Comparison of ENCODE assay signal across 9 mouse cellular contexts in the genomic region with DNA sequence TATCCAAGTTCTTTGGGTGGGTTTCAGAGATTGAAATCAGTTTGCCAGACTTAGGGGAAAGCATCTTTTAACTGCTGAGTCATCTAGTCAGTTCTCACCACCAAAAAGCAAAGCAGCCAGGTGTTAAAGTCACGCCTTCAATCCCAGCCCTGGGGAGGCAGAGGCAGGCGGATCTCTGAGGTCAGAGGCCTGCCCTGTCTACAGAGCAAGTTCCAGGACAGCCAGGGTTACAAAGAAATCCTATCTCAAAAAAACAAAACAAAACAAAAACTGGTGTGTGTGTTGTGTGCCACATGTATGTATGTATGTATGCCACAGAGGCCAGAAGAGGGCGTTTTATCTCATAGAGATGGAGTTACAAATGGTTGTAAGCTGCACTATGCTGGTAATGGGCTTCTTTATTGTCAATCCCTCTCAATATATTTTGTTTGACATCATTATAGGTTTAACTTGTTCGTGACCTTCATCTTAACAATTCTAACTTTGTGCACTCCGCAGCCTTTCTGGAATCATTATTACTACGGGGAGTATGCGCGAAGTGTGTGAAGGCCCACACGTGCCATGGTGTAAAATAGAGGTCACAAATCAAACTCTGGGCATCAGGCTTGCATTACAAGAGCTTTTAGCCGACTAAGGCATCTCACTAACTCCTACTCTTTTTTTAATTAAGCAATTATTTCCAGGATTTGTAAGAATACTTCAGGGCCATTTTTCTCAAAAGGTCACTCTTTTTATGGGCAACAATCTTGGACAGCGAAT. TPM values are rescaled to one million over a fixed set of nuclear protein-coding genes. Genes with fewer than 3 reads are reported as not detected.
A peak's percentile ranks its signal among the peaks of the same experiment; 100 is the strongest.
DNase-seq lines count a peak whose midpoint lies in the region; ATAC-seq and TF ChIP-seq lines count a peak whose summit lies in the region.
"Had no signal": no experiment of that assay in that cellular context is flagged by ENCODE, and none has a peak within 500 bp of the region (broad histone marks: within the 10 kb centered on the region; RNA-seq: fewer than 3 reads in every experiment).

No protein-coding gene starts in this region.

- TF ChIP-seq EP300 in lung, postnatal 0 days (IDR thresholded peaks at IDR 0.05) = no peak

- no peaks in the 10 kb centered on the region for H3K4me1 ChIP-seq in lung, postnatal 0 days (ENCODE audit: insufficient read depth, low read depth, low read length)
- H3K4me1 ChIP-seq in forebrain, embryonic 16.5 days (replicated peaks; ENCODE audit: control insufficient read depth, insufficient read depth, low read length) = peaks cover 11% of the 10 kb centered on the region
- H3K4me1 ChIP-seq in liver, embryonic 13.5 days (replicated peaks) = peaks cover 23% of the 10 kb centered on the region
- peaks cover 6% of the 10 kb centered on the region; the same call in 1 of the 2 replicates for H3K4me1 ChIP-seq in stomach, embryonic 16.5 days (ENCODE audit: control insufficient read depth, insufficient read depth, low read length)

- 57% methylated on average over 11 of the region's 11 CpGs for WGBS in lung, postnatal 0 days
- 54% methylated on average over 11 of the region's 11 CpGs for WGBS in forebrain, embryonic 16.5 days
- WGBS in liver, embryonic 13.5 days (ENCODE audit: insufficient replicate concordance) = 52% methylated on average over 11 of the region's 11 CpGs
- 54% methylated on average over 11 of the region's 11 CpGs for WGBS in stomach, embryonic 16.5 days

- H3K36me3 ChIP-seq in lung, postnatal 0 days (ENCODE audit: insufficient read depth, low read length) = no peaks in the 10 kb centered on the region
- no peaks in the 10 kb centered on the region; the same call in 1 of the 2 replicates for H3K36me3 ChIP-seq in forebrain, embryonic 16.5 days (ENCODE audit: control insufficient read depth, insufficient read depth)
- H3K36me3 ChIP-seq in liver, embryonic 13.5 days = peaks cover 18% of the 10 kb centered on the region
- no peaks in the 10 kb centered on the region for H3K36me3 ChIP-seq in stomach, embryonic 16.5 days (ENCODE audit: control insufficient read depth, insufficient read depth, low read length)

- 0 out of 2 replicates have a peak, but pooled peaks have one; percentile 16 for TF ChIP-seq CTCF in lung, postnatal 0 days (IDR thresholded peaks at IDR 0.05)

- DNase-seq in cerebellum, adult 11-12 months = peak; percentile 8
- no peak for DNase-seq in cerebellum, adult 8-10 months
- DNase-seq in lung, postnatal 0 days (ENCODE audit: low spot score) = peak; percentile 10
- DNase-seq in lung, adult 18-20 months = no peak
- peak; percentile 1 for DNase-seq in liver, embryonic 13.5 days
- no peak for DNase-seq in gastrocnemius, postnatal 10 days

- H3K27me3 ChIP-seq in lung, postnatal 0 days (replicated peaks; ENCODE audit: insufficient read depth, low read length) = no peaks in the 10 kb centered on the region
- no peaks in the 10 kb centered on the region for H3K27me3 ChIP-seq in forebrain, embryonic 16.5 days (replicated peaks; ENCODE audit: control insufficient read depth, insufficient read depth, low read length)
- H3K27me3 ChIP-seq in liver, embryonic 13.5 days = no peaks in the 10 kb centered on the region
- H3K27me3 ChIP-seq in stomach, embryonic 16.5 days (ENCODE audit: control insufficient read depth, insufficient read depth, low read length) = no peaks in the 10 kb centered on the region
- H3K27me3 ChIP-seq: Patski had no signal

- peak overlapping the region; percentile 93 for H3K4me3 ChIP-seq in lung, postnatal 0 days (ENCODE audit: low read depth, low read length)
- H3K4me3 ChIP-seq in forebrain, embryonic 16.5 days (replicated peaks; ENCODE audit: low read length) = peak overlapping the region; percentile 86
- peak overlapping the region; percentile 93 for H3K4me3 ChIP-seq in liver, embryonic 13.5 days (replicated peaks)
- H3K4me3 ChIP-seq in stomach, embryonic 16.5 days (replicated peaks; ENCODE audit: low read length) = peak overlapping the region; percentile 80

- H3K9ac ChIP-seq in lung, postnatal 0 days (replicated peaks; ENCODE audit: low read depth) = peak overlapping the region; percentile 47
- peak overlapping the region; percentile 56 for H3K9ac ChIP-seq in forebrain, embryonic 16.5 days (replicated peaks; ENCODE audit: low read depth, low read length)
- H3K9ac ChIP-seq in liver, embryonic 13.5 days = peak overlapping the region; percentile 82
- peak overlapping the region; percentile 76 for H3K9ac ChIP-seq in stomach, embryonic 16.5 days (ENCODE audit: low read length)

- no peaks in the 10 kb centered on the region for H3K9me3 ChIP-seq in lung, postnatal 0 days (ENCODE audit: low read length)
- no peaks in the 10 kb centered on the region for H3K9me3 ChIP-seq in forebrain, embryonic 16.5 days (ENCODE audit: control insufficient read depth, low read length)
- H3K9me3 ChIP-seq in liver, embryonic 13.5 days (replicated peaks) = no peaks in the 10 kb centered on the region
- no peaks in the 10 kb centered on the region for H3K9me3 ChIP-seq in stomach, embryonic 16.5 days (replicated peaks; ENCODE audit: control insufficient read depth, low read length)

- peak overlapping the region; percentile 66; the same call in 1 of the 2 replicates for H3K4me2 ChIP-seq in lung, postnatal 0 days (replicated peaks; ENCODE audit: low read depth, low read length)
- peak overlapping the region; percentile 67 for H3K4me2 ChIP-seq in forebrain, embryonic 16.5 days (ENCODE audit: low read length)
- H3K4me2 ChIP-seq in liver, embryonic 13.5 days = peak overlapping the region; percentile 86
- peak overlapping the region; percentile 55 for H3K4me2 ChIP-seq in stomach, embryonic 16.5 days (ENCODE audit: low read depth, low read length)

- peak overlapping the region; percentile 51 for H3K27ac ChIP-seq in lung, postnatal 0 days (ENCODE audit: low read length)
- H3K27ac ChIP-seq in forebrain, embryonic 16.5 days (ENCODE audit: low read length) = peak overlapping the region; percentile 86
- H3K27ac ChIP-seq in liver, embryonic 13.5 days = peak overlapping the region; percentile 77
- peak overlapping the region; percentile 38; the same call in 1 of the 2 replicates for H3K27ac ChIP-seq in stomach, embryonic 16.5 days (ENCODE audit: low read length)

- 0 out of 2 replicates have a peak, but pooled peaks have one; percentile 16 for ATAC-seq in lung, postnatal 0 days
- ATAC-seq in forebrain, embryonic 16.5 days = peak; percentile 31
- no peak for ATAC-seq in liver, embryonic 13.5 days (ENCODE audit: low read depth)
- peak; percentile 34; the same call in 1 of the 2 replicates for ATAC-seq in stomach, embryonic 16.5 days (ENCODE audit: insufficient read depth, low FRiP score)

RNA-seq across cellular contexts. Expression of a gene that starts 0.6 kb away (rescaled TPM):
- polyA plus RNA-seq in lung, postnatal 0 days (2015; fragmentation: Nextera tagmentation; extraction: Ambion mirVana) = 3.2 and 3.5 TPM in 2 replicates
- 14.6 and 18.0 TPM in 2 replicates for polyA plus RNA-seq in forebrain, embryonic 16.5 days (2015; fragmentation: Nextera tagmentation; extraction: Ambion mirVana)
- 5.8 and 6.5 TPM in 2 replicates for polyA plus RNA-seq in liver, embryonic 13.5 days (2015; fragmentation: Nextera tagmentation; extraction: Ambion mirVana)
- 8.6 and 11.2 TPM in 2 replicates for polyA plus RNA-seq in stomach, embryonic 16.5 days (2015; fragmentation: Nextera tagmentation; extraction: Ambion mirVana)
- total RNA-seq in gastrocnemius, postnatal 10 days (2021) = 10 to 100 TPM in 1 of 2 experiments, 1 to 10 TPM in 1; 7.8 to 12.8 TPM

RNA-seq across cellular contexts. Expression of a gene that starts 41.1 kb away (rescaled TPM):
- polyA plus RNA-seq in lung, postnatal 0 days (2015; fragmentation: Nextera tagmentation; extraction: Ambion mirVana) = 35.3 and 36.2 TPM in 2 replicates
- polyA plus RNA-seq in forebrain, embryonic 16.5 days (2015; fragmentation: Nextera tagmentation; extraction: Ambion mirVana) = 57.3 and 64.3 TPM in 2 replicates
- 37.9 and 42.7 TPM in 2 replicates for polyA plus RNA-seq in liver, embryonic 13.5 days (2015; fragmentation: Nextera tagmentation; extraction: Ambion mirVana)
- polyA plus RNA-seq in stomach, embryonic 16.5 days (2015; fragmentation: Nextera tagmentation; extraction: Ambion mirVana) = 33.7 and 41.0 TPM in 2 replicates
- total RNA-seq in gastrocnemius, postnatal 10 days (2021) = 1 to 10 TPM; 6.8 to 8.3 TPM

RNA-seq across cellular contexts. Expression of a gene that starts 53.8 kb away (rescaled TPM):
- polyA plus RNA-seq in lung, postnatal 0 days (2015; fragmentation: Nextera tagmentation; extraction: Ambion mirVana) = not detected in 2 replicates
- not detected in 2 replicates for polyA plus RNA-seq in forebrain, embryonic 16.5 days (2015; fragmentation: Nextera tagmentation; extraction: Ambion mirVana)
- 0.08 TPM in 1 of 2 replicates, not detected in the other for polyA plus RNA-seq in liver, embryonic 13.5 days (2015; fragmentation: Nextera tagmentation; extraction: Ambion mirVana)
- not detected in 2 replicates for polyA plus RNA-seq in stomach, embryonic 16.5 days (2015; fragmentation: Nextera tagmentation; extraction: Ambion mirVana)
- total RNA-seq in gastrocnemius, postnatal 10 days (2021) = not detected
- polyA plus RNA-seq: Patski had no signal

Comparison
In these comparisons a context has a peak if more than half of its experiments do, and no peak if none do; other contexts are left out.
1. DNase-seq: peak in cerebellum, adult 11-12 months (single experiment), lung, postnatal 0 days (single experiment) and liver, embryonic 13.5 days (single experiment); none in cerebellum, adult 8-10 months (single experiment), lung, adult 18-20 months (0 of 2) and gastrocnemius, postnatal 10 days (single experiment).
2. Peak in every context shown above with its lines, with median percentiles within 50 percentile points of each other: H3K27ac ChIP-seq, H3K4me2 ChIP-seq, H3K4me3 ChIP-seq and H3K9ac ChIP-seq.